Mouse (Mus musculus) C2C12 (cell line): ENCODE results near the gene Gm37240. TPM values are rescaled to one million over a fixed set of nuclear protein-coding genes. Genes with fewer than 3 reads are reported as not detected.

Experiments
- H3K27me3 ChIP-seq: one replicate; pipeline ENCODE4 v1.6.1; 2011; ENCODE audit not compliant: control insufficient read depth, insufficient read depth, insufficient read length
- H3K36me3 ChIP-seq: one replicate; pipeline ENCODE4 v1.6.1; 2011; ENCODE audit not compliant: control insufficient read depth, insufficient read depth
- H3K4me3 ChIP-seq: one replicate; pipeline ENCODE4 v1.5.1; 2011; ENCODE audit warnings: mild to moderate bottlenecking, control low read depth; ENCODE audit not compliant: poor library complexity, insufficient read depth, severe bottlenecking
- H3K79me2 ChIP-seq: one replicate; pipeline ENCODE4 v1.6.1; 2011; ENCODE audit not compliant: control insufficient read depth, insufficient read depth
- H3K79me3 ChIP-seq: one replicate; pipeline ENCODE4 v1.6.1; 2011; ENCODE audit warnings: low read depth, control low read depth
- H3ac ChIP-seq: one replicate; pipeline ENCODE3; 2011; ENCODE audit warnings: low read depth; ENCODE audit not compliant: control insufficient read depth, insufficient read length
- CEBPB ChIP-seq: IDR thresholded peaks from one replicate; pipeline ENCODE4 v1.6.1; 2011; ENCODE audit warnings: low read depth, mild to moderate bottlenecking, control low read depth, moderate library complexity
- CTCF ChIP-seq: IDR thresholded peaks from one replicate; pipeline ENCODE4 v1.5.1; 2011; ENCODE audit not compliant: control insufficient read depth, insufficient read depth, insufficient read length
- FOSL1 ChIP-seq: IDR thresholded peaks from one replicate; pipeline ENCODE4 v1.8.0; 2011; ENCODE audit warnings: mild to moderate bottlenecking, low read length; ENCODE audit not compliant: poor library complexity, insufficient read depth, severe bottlenecking
- MAX ChIP-seq: IDR thresholded peaks from one replicate; pipeline ENCODE4 v1.6.1; 2011; ENCODE audit warnings: mild to moderate bottlenecking, control low read depth
- MYOD1 ChIP-seq: IDR thresholded peaks from one replicate; pipeline ENCODE4 v1.6.1; 2011; ENCODE audit warnings: low read depth; ENCODE audit not compliant: control insufficient read depth, insufficient read length
- MYOG ChIP-seq: IDR thresholded peaks from one replicate; pipeline ENCODE4 v1.6.1; 2011; ENCODE audit not compliant: control insufficient read depth, insufficient read length; ENCODE audit errors: extremely low read depth
- USF1 ChIP-seq: IDR thresholded peaks from one replicate; pipeline ENCODE4 v1.6.1; 2011; ENCODE audit warnings: low read depth, mild to moderate bottlenecking, control low read depth, moderate library complexity
- polyA plus RNA-seq: library from polyadenylated mRNA; unstranded; fragments of >200 nt; fragmentation: generic; extraction: Trizol; gene quantifications from one replicate; pipeline ENCODE4 v1.2.1, GENCODE M21; 2012; ENCODE audit warnings: missing spikeins

Gm37240 gene
- polyA plus RNA-seq, 1 experiment: 7.3 TPM

GRCm38 (mm10) chr3:84740050-84740596 lies 1147.2 kb downstream of the Gm37240 start:
- no peak overlapping the region for H3ac ChIP-seq
- H3K79me2 ChIP-seq: no peaks in the 10 kb centered on the region
- H3K4me3 ChIP-seq: no peak overlapping the region
- TF ChIP-seq USF1: no peak
- TF ChIP-seq FOSL1: no peak
- TF ChIP-seq MYOG: no peak
- TF ChIP-seq MYOD1: no peak
- no peak for TF ChIP-seq CTCF
- no peak for TF ChIP-seq CEBPB
- TF ChIP-seq MAX: no peak
- H3K36me3 ChIP-seq: no peaks in the 10 kb centered on the region
- H3K27me3 ChIP-seq: no peaks in the 10 kb centered on the region
- no peaks in the 10 kb centered on the region for H3K79me3 ChIP-seq

- H3K27me3 ChIP-seq: no peaks in the 10 kb centered on the region
- no peaks in the 10 kb centered on the region for H3K79me3 ChIP-seq
- H3ac ChIP-seq: no peak overlapping the region
- TF ChIP-seq MAX (no peak), MYOG (no peak), CEBPB (no peak), MYOD1 (no peak), FOSL1 (no peak), CTCF (no peak), USF1 (no peak)
- H3K4me3 ChIP-seq: no peak overlapping the region
- no peaks in the 10 kb centered on the region for H3K36me3 ChIP-seq
- no peaks in the 10 kb centered on the region for H3K79me2 ChIP-seq
Measured at GRCm38 (mm10) chr3:84737137-84737536, 1150.2 kb downstream of the Gm37240 start.

GRCm38 (mm10) chr3:84735716-84736115 lies 1151.6 kb downstream of the Gm37240 start:
- Histone ChIP-seq H3K4me3 (no peak overlapping the region), H3K27me3 (no peaks in the 10 kb centered on the region), H3K79me3 (no peaks in the 10 kb centered on the region), H3K79me2 (no peaks in the 10 kb centered on the region), H3ac (no peak overlapping the region), H3K36me3 (no peaks in the 10 kb centered on the region)
- no peak for TF ChIP-seq CEBPB
- no peak for TF ChIP-seq USF1
- no peak for TF ChIP-seq MYOD1
- no peak for TF ChIP-seq MAX
- no peak for TF ChIP-seq MYOG
- no peak for TF ChIP-seq CTCF
- TF ChIP-seq FOSL1: no peak

GRCm38 (mm10) chr3:84732516-84732915 lies 1154.8 kb downstream of the Gm37240 start:
- Histone ChIP-seq H3K36me3 (no peaks in the 10 kb centered on the region), H3K4me3 (no peak overlapping the region), H3K27me3 (no peaks in the 10 kb centered on the region), H3ac (no peak overlapping the region), H3K79me3 (no peaks in the 10 kb centered on the region), H3K79me2 (no peaks in the 10 kb centered on the region)
- TF ChIP-seq MYOG: no peak
- TF ChIP-seq USF1: no peak
- no peak for TF ChIP-seq CEBPB
- TF ChIP-seq CTCF: no peak
- TF ChIP-seq MAX: no peak
- no peak for TF ChIP-seq MYOD1
- TF ChIP-seq FOSL1: no peak

- H3K4me3 ChIP-seq: no peak overlapping the region
- H3K36me3 ChIP-seq: no peaks in the 10 kb centered on the region
- no peaks in the 10 kb centered on the region for H3K27me3 ChIP-seq
- no peak overlapping the region for H3ac ChIP-seq
- TF ChIP-seq MAX: no peak
- TF ChIP-seq CTCF: no peak
- no peak for TF ChIP-seq MYOD1
- TF ChIP-seq CEBPB: no peak
- no peak for TF ChIP-seq USF1
- TF ChIP-seq FOSL1: no peak
- TF ChIP-seq MYOG: no peak
- no peaks in the 10 kb centered on the region for H3K79me3 ChIP-seq
- H3K79me2 ChIP-seq: no peaks in the 10 kb centered on the region
Measured at GRCm38 (mm10) chr3:84732016-84732502, 1155.3 kb downstream of the Gm37240 start.

- H3K79me2 ChIP-seq: no peaks in the 10 kb centered on the region
- no peaks in the 10 kb centered on the region for H3K79me3 ChIP-seq
- TF ChIP-seq MYOD1 (no peak), USF1 (no peak), CEBPB (no peak), CTCF (no peak), MAX (no peak), FOSL1 (no peak), MYOG (no peak)
- no peaks in the 10 kb centered on the region for H3K36me3 ChIP-seq
- H3K27me3 ChIP-seq: no peaks in the 10 kb centered on the region
- no peak overlapping the region for H3ac ChIP-seq
- H3K4me3 ChIP-seq: no peak overlapping the region
Measured at GRCm38 (mm10) chr3:84731403-84732015, 1155.8 kb downstream of the Gm37240 start.
